Mouse (Mus musculus) midbrain, embryonic 10.5 days (tissue): ENCODE measurements at regions not wholly inside any gene's neighbourhood (a gene's known extent, or its start where the extent isn't known, plus 50 kb on each side); places are given as distances from the start of the nearest gene placed in this dataset.

Experiments used
- DNase-seq: peaks from one replicate; pipeline ENCODE4 v3.0.0-alpha.2; 2017; ENCODE audit warnings: low spot score
- H3K27ac ChIP-seq: fragments of 300-500 bp; sonication (generic); replicated peaks from 2 replicates; pipeline ENCODE4 v1.5.1; 2016; ENCODE audit warnings: mild to moderate bottlenecking
- H3K27me3 ChIP-seq: fragments of 300-500 bp; sonication (generic); 2 replicates; pipeline ENCODE4 v1.6.1; 2016; ENCODE audit warnings: low read depth, mild to moderate bottlenecking; ENCODE audit not compliant: poor library complexity, severe bottlenecking
- H3K36me3 ChIP-seq: fragments of 300-500 bp; sonication (generic); 2 replicates; pipeline ENCODE4 v1.6.1; 2016; ENCODE audit warnings: mild to moderate bottlenecking, moderate library complexity
- H3K4me1 ChIP-seq: fragments of 300-500 bp; sonication (generic); 2 replicates; pipeline ENCODE4 v1.6.1; 2016
- H3K4me3 ChIP-seq: fragments of 300-500 bp; sonication (generic); 2 replicates; pipeline ENCODE4 v1.5.1; 2016; ENCODE audit warnings: mild to moderate bottlenecking, moderate library complexity
- H3K9me3 ChIP-seq: fragments of 300-500 bp; sonication (generic); replicated peaks from 2 replicates; pipeline ENCODE4 v1.6.1; 2016; ENCODE audit warnings: mild to moderate bottlenecking
- WGBS: fragments of 180-500 bp; shearing (Covaris S2); methylation state at CpG from one replicate; pipeline ENCODE4 v1.1.7; 2016; 5-methylcytosine and 5-hydroxymethylcytosine counted together

GRCm38 (mm10) chr1:76821610-76822009 is 693.3 kb downstream of the Epha4 start:
- Histone ChIP-seq H3K4me1 (peaks cover 7% of the 10 kb centered on the region; the same call in 1 of the 2 replicates), H3K27me3 (no peaks in the 10 kb centered on the region), H3K9me3 (no peaks in the 10 kb centered on the region), H3K4me3 (no peak overlapping the region), H3K36me3 (no peaks in the 10 kb centered on the region), H3K27ac (no peak overlapping the region)
- 83% methylated on average over 3 of the region's 3 CpGs for WGBS
- DNase-seq, result no peak

- Histone ChIP-seq H3K27me3 (no peaks in the 10 kb centered on the region), H3K27ac (no peak overlapping the region), H3K9me3 (no peaks in the 10 kb centered on the region), H3K36me3 (no peaks in the 10 kb centered on the region), H3K4me3 (no peak overlapping the region), H3K4me1 (no peaks in the 10 kb centered on the region)
- WGBS, result 90% methylated on average over 2 of the region's 2 CpGs
- no peak for DNase-seq
Measured at GRCm38 (mm10) chr1:76829690-76830089, 685.2 kb downstream of the Epha4 start.

GRCm38 (mm10) chr1:76832311-76832710 is 682.6 kb downstream of the Epha4 start:
- no peaks in the 10 kb centered on the region for H3K9me3 ChIP-seq
- H3K4me1 ChIP-seq, result 0 out of 2 replicates have a peak, but pooled peaks cover 4% of the 10 kb centered on the region
- no peak for DNase-seq
- no peak overlapping the region for H3K27ac ChIP-seq
- H3K27me3 ChIP-seq, result no peaks in the 10 kb centered on the region
- 83% methylated on average over 2 of the region's 2 CpGs for WGBS
- H3K36me3 ChIP-seq, result no peaks in the 10 kb centered on the region
- no peak overlapping the region for H3K4me3 ChIP-seq

- H3K4me1 ChIP-seq, result 0 out of 2 replicates have a peak, but pooled peaks cover 5% of the 10 kb centered on the region
- H3K27ac ChIP-seq, result no peak overlapping the region
- no peaks in the 10 kb centered on the region for H3K27me3 ChIP-seq
- no peaks in the 10 kb centered on the region for H3K9me3 ChIP-seq
- no peak for DNase-seq
- H3K36me3 ChIP-seq, result no peaks in the 10 kb centered on the region
- no peak overlapping the region for H3K4me3 ChIP-seq
- WGBS, result 92% methylated on average over 6 of the region's 6 CpGs
Measured at GRCm38 (mm10) chr1:76835028-76835683, 679.7 kb downstream of the Epha4 start.

- peaks cover 37% of the 10 kb centered on the region; the same call in 1 of the 2 replicates for H3K27me3 ChIP-seq
- 18% methylated on average over 3 of the region's 3 CpGs for WGBS
- no peak for DNase-seq
Measured at GRCm38 (mm10) chr1:76849346-76849745, 665.5 kb downstream of the Epha4 start.

GRCm38 (mm10) chr1:76866304-76866968 is 648.5 kb downstream of the Epha4 start:
- WGBS, result 76% methylated on average over 15 of the region's 15 CpGs
- H3K27ac ChIP-seq, result no peak overlapping the region

More at GRCm38 (mm10) chr1:76849346-76849745, 665.5 kb downstream of the Epha4 start:
- no peaks in the 10 kb centered on the region for H3K36me3 ChIP-seq
- no peak overlapping the region for H3K4me3 ChIP-seq
- no peaks in the 10 kb centered on the region for H3K9me3 ChIP-seq
- peaks cover 7% of the 10 kb centered on the region for H3K4me1 ChIP-seq
- H3K27ac ChIP-seq, result no peak overlapping the region

GRCm38 (mm10) chr1:76873207-76873606 is 641.7 kb downstream of the Epha4 start:
- DNase-seq, result no peak
- no peaks in the 10 kb centered on the region for H3K9me3 ChIP-seq
- H3K36me3 ChIP-seq, result no peaks in the 10 kb centered on the region
- no peak overlapping the region for H3K4me3 ChIP-seq
- no peak overlapping the region for H3K27ac ChIP-seq
- no peaks in the 10 kb centered on the region for H3K27me3 ChIP-seq
- no peaks in the 10 kb centered on the region for H3K4me1 ChIP-seq
- WGBS, result 93% methylated on average over 4 of the region's 4 CpGs

More at GRCm38 (mm10) chr1:76866304-76866968, 648.5 kb downstream of the Epha4 start:
- H3K4me3 ChIP-seq, result no peak overlapping the region
- H3K9me3 ChIP-seq, result no peaks in the 10 kb centered on the region
- peak; percentile 12 for DNase-seq
- H3K27me3 ChIP-seq, result no peaks in the 10 kb centered on the region
- H3K4me1 ChIP-seq, result no peaks in the 10 kb centered on the region
- no peaks in the 10 kb centered on the region for H3K36me3 ChIP-seq

- H3K27ac ChIP-seq, result no peak overlapping the region
- 75% methylated on average over 6 of the region's 6 CpGs for WGBS
- H3K36me3 ChIP-seq, result no peaks in the 10 kb centered on the region
- no peaks in the 10 kb centered on the region for H3K4me1 ChIP-seq
- H3K4me3 ChIP-seq, result no peak overlapping the region
- no peaks in the 10 kb centered on the region for H3K9me3 ChIP-seq
- no peaks in the 10 kb centered on the region for H3K27me3 ChIP-seq
- DNase-seq, result no peak
Measured at GRCm38 (mm10) chr1:76880111-76880782, 634.6 kb downstream of the Epha4 start.

GRCm38 (mm10) chr1:76880783-76881145 is 634.1 kb downstream of the Epha4 start:
- Histone ChIP-seq H3K27me3 (no peaks in the 10 kb centered on the region), H3K27ac (no peak overlapping the region), H3K9me3 (no peaks in the 10 kb centered on the region), H3K4me3 (no peak overlapping the region), H3K4me1 (no peaks in the 10 kb centered on the region), H3K36me3 (no peaks in the 10 kb centered on the region)
- DNase-seq, result no peak
- 77% methylated on average over 4 of the region's 4 CpGs for WGBS

GRCm38 (mm10) chr1:76896152-76896864 is 618.6 kb downstream of the Epha4 start:
- H3K36me3 ChIP-seq, result no peaks in the 10 kb centered on the region
- no peak overlapping the region; the same call in 1 of the 2 replicates for H3K27ac ChIP-seq
- H3K9me3 ChIP-seq, result no peaks in the 10 kb centered on the region
- 59% methylated on average over 17 of the region's 17 CpGs for WGBS
- H3K4me1 ChIP-seq, result peaks cover 12% of the 10 kb centered on the region; the same call in 1 of the 2 replicates
- H3K27me3 ChIP-seq, result peaks cover 16% of the 10 kb centered on the region
- H3K4me3 ChIP-seq, result no peak overlapping the region
- DNase-seq, result no peak

- no peak overlapping the region for H3K27ac ChIP-seq
- 48% methylated on average over 5 of the region's 7 CpGs for WGBS
- no peak for DNase-seq
Measured at GRCm38 (mm10) chr1:76897431-76897830, 617.5 kb downstream of the Epha4 start.

GRCm38 (mm10) chr1:76911472-76911871 is 603.4 kb downstream of the Epha4 start:
- Histone ChIP-seq H3K9me3 (no peaks in the 10 kb centered on the region), H3K27me3 (no peaks in the 10 kb centered on the region)
- WGBS, result 91% methylated on average over 3 of the region's 3 CpGs

More at GRCm38 (mm10) chr1:76897431-76897830, 617.5 kb downstream of the Epha4 start:
- H3K9me3 ChIP-seq, result no peaks in the 10 kb centered on the region
- no peak overlapping the region for H3K4me3 ChIP-seq
- H3K27me3 ChIP-seq, result peaks cover 16% of the 10 kb centered on the region
- no peaks in the 10 kb centered on the region for H3K36me3 ChIP-seq
- H3K4me1 ChIP-seq, result peaks cover 12% of the 10 kb centered on the region; the same call in 1 of the 2 replicates

More at GRCm38 (mm10) chr1:76911472-76911871, 603.4 kb downstream of the Epha4 start:
- no peak overlapping the region for H3K27ac ChIP-seq
- H3K4me3 ChIP-seq, result no peak overlapping the region
- no peak for DNase-seq
- H3K36me3 ChIP-seq, result no peaks in the 10 kb centered on the region
- H3K4me1 ChIP-seq, result no peaks in the 10 kb centered on the region
